Mouse (Mus musculus) olfactory bulb, adult 2 months (tissue): ENCODE results near the gene Dgkb.

ENCODE experiments used
- CTCF ChIP-seq: fragments of 200-500 bp; IDR thresholded peaks from 2 replicates; pipeline ENCODE4 v1.5.1; 2012; ENCODE audit warnings: low read depth, mild to moderate bottlenecking, low read length, moderate library complexity; ENCODE audit not compliant: insufficient read depth
- POLR2A ChIP-seq: fragments of 200-500 bp; IDR thresholded peaks from 2 replicates; pipeline ENCODE4 v1.6.1; 2012; ENCODE audit warnings: mild to moderate bottlenecking, low read depth, low read length, moderate library complexity; ENCODE audit not compliant: insufficient read depth

- TF ChIP-seq POLR2A (no peak), CTCF (no peak)
Observed at GRCm38 (mm10) chr12:38668265-38668664, 850.7 kb downstream of the Dgkb start.
